Mouse (Mus musculus): ENCODE results near the gene Wwox.

DNA sequence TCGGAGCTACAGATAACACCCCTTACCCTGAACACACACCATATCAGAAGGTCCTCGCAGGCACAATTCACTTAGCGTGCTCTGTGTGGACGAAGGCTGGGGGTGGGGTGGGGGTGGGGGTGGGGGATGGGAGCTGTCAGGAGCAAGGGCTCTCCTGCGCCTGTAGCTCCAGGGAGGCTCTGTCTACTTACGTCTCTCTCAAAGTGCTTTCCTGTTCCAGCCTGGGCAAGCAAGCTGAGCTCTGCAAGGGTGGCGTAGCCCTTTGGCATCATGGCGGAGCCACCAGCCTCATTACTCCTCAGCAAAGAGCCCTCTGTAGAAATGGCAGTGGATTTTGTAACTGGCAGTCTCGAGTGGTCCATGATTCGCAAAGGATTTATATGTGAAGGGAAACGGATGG lies 65.4 kb downstream of the Wwox start:
- no peak for TF ChIP-seq GATA1 (IDR thresholded peaks at IDR 0.05; ENCODE audit: borderline replicate concordance, low read length)
- no peak for TF ChIP-seq FLI1 (IDR thresholded peaks at IDR 0.05; ENCODE audit: low read length)

All from megakaryocyte, embryonic 14.5 days (primary cell).